Mouse (Mus musculus) bone marrow, adult 2 months (tissue): ENCODE results near the gene C1ql4.

Experiments
- CTCF ChIP-seq: fragments of 200-500 bp; IDR thresholded peaks from 2 replicates; pipeline ENCODE4 v1.5.1; 2011; ENCODE audit warnings: low read length, control low read depth; ENCODE audit not compliant: control insufficient read depth, insufficient read depth
- POLR2A ChIP-seq: fragments of 200-500 bp; IDR thresholded peaks from 2 replicates; pipeline ENCODE4 v1.6.1; 2011; ENCODE audit warnings: low read depth, mild to moderate bottlenecking, control low read depth, low read length, borderline replicate concordance; ENCODE audit not compliant: control insufficient read depth

GRCm38 (mm10) chr15:99115065-99115423 is 27.4 kb upstream of the C1ql4 start:
- TF ChIP-seq CTCF (no peak), POLR2A (no peak)
